Mouse (Mus musculus) brain, embryonic 14.5 days (tissue): ENCODE results near the gene Slc22a6.

Experiments used
- CTCF ChIP-seq: fragments of 200-500 bp; IDR thresholded peaks from 2 replicates; pipeline ENCODE4 v1.5.1; 2012; ENCODE audit warnings: inconsistent platforms, mild to moderate bottlenecking, moderate library complexity, borderline replicate concordance; ENCODE audit not compliant: insufficient read depth, insufficient read length; ENCODE audit errors: extremely low read depth
- POLR2A ChIP-seq: fragments of 200-500 bp; IDR thresholded peaks from 2 replicates; pipeline ENCODE4 v1.6.1; 2012; ENCODE audit warnings: mild to moderate bottlenecking, inconsistent platforms, borderline replicate concordance; ENCODE audit not compliant: poor library complexity, insufficient read depth, insufficient read length, severe bottlenecking; ENCODE audit errors: extremely low read depth

- no peak for TF ChIP-seq POLR2A
- TF ChIP-seq CTCF: no peak
Observed at GRCm38 (mm10) chr19:8592155-8592554, 25.7 kb upstream of the Slc22a6 start.
